Mouse (Mus musculus) embryonic fibroblast, embryonic 13.5 days (primary cell): ENCODE results near the gene Tgfb1i1.

Experiments
- CTCF ChIP-seq: IDR thresholded peaks from 2 replicates; pipeline ENCODE4 v1.5.1; 2011; ENCODE audit warnings: mild to moderate bottlenecking, control low read depth, low read length, moderate library complexity, borderline replicate concordance; ENCODE audit not compliant: insufficient read depth
- POLR2A ChIP-seq: IDR thresholded peaks from 2 replicates; pipeline ENCODE4 v1.6.1; 2011; ENCODE audit warnings: low read depth, mild to moderate bottlenecking, control low read depth, low read length, moderate library complexity

- TF ChIP-seq CTCF (no peak), POLR2A (no peak)
These were observed 2.7 kb upstream of the Tgfb1i1 start for GRCm38 (mm10) chr7:128243921-128244320.
